ENCODE assay signal across 24 mouse cellular contexts in the genomic region with DNA sequence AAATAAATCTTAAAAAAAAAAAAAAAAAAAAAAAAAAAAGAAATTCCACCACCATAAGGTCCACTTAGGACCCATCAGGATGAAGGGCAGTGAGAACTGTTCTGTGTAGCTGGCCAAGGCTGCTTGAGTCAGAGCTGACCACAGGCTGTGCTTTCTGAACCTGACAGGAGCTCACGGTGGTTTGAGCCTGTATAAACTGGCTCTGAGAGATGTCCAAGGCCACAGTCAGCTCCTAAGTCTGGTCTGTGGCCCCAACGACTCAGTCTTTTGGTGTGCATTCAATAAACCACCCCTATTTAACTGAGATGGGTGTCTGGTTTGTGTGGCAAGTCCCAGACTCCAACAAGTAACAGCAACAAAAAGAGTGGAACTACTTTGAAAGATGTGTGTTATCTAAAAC. TPM values are rescaled to one million over a fixed set of nuclear protein-coding genes. Genes with fewer than 3 reads are reported as not detected.
DNase-seq lines count a peak whose midpoint lies in the region.
"Had no signal": no experiment of that assay in that cellular context is flagged by ENCODE, and none has a peak within 500 bp of the region (broad histone marks: within the 10 kb centered on the region; RNA-seq: fewer than 3 reads in every experiment).

No protein-coding gene starts in this region.

- peak; percentile 39 to 41 for DNase-seq in adrenal gland, postnatal 36 days
- no peak for DNase-seq in adrenal gland, postnatal 4 days (ENCODE audit: low spot score in 2 of 2)
- DNase-seq in 3T3-L1 (ENCODE audit: low read depth, low spot score) (peak; percentile 72), 416B (ENCODE audit: low read depth) (peak; percentile 72)
- peak; percentile 54 for DNase-seq in fibroblast of lung, adult 2 months (ENCODE audit: low read depth)
- no peak for DNase-seq in layer of hippocampus, postnatal 25 days (ENCODE audit: extremely low spot score in 1 of 2, low spot score in 1 of 2)
- DNase-seq: B cell, adult 2 months; cerebellum, adult 11-12 months; cerebellum, adult 8-10 months; cerebellum, postnatal 10 days; cerebellum, postnatal 36 days; embryo, embryonic 11 days; gastrocnemius, postnatal 10 days; gastrocnemius, postnatal 36 days; heart, postnatal 10 days; heart, postnatal 36 days; kidney, adult 18-20 months; kidney, adult 9 months had no signal

RNA-seq across cellular contexts. Expression of a gene that starts 2.6 kb away (rescaled TPM):
- 1 to 10 TPM; 2.8 to 5.9 TPM for total RNA-seq in adrenal gland, postnatal 36 days (2021)
- 10 to 100 TPM in 1 of 2 experiments, 1 to 10 TPM in 1; 8.2 to 12.5 TPM for total RNA-seq in adrenal gland, postnatal 4 days (2021)
- total RNA-seq in layer of hippocampus, postnatal 25 days (2021): 10 to 100 TPM; 78.7 to 95.6 TPM

RNA-seq across cellular contexts. Expression of a gene that starts 22.5 kb away (rescaled TPM):
- total RNA-seq in adrenal gland, postnatal 36 days (2021): not detected
- not detected for total RNA-seq in adrenal gland, postnatal 4 days (2021)
- not detected for total RNA-seq in layer of hippocampus, postnatal 25 days (2021)
- total RNA-seq: adrenal gland, adult 18-20 months; CH12.LX; gastrocnemius, adult 18-20 months; gastrocnemius, postnatal 10 days; gastrocnemius, postnatal 36 days; granulocyte monocyte progenitor cell, adult 5-6 weeks; heart, adult 8-10 months; heart, postnatal 10 days; heart, postnatal 36 days had no signal

RNA-seq across cellular contexts. Expression of a gene that starts 25.1 kb away (rescaled TPM):
- total RNA-seq in adrenal gland, postnatal 36 days (2021): 100 to 1,000 TPM; 112 to 150 TPM
- total RNA-seq in adrenal gland, postnatal 4 days (2021): 10 to 100 TPM; 89.3 to 93.9 TPM
- total RNA-seq in layer of hippocampus, postnatal 25 days (2021): 10 to 100 TPM; 53.6 to 59.6 TPM

RNA-seq across cellular contexts. Expression of a gene that starts 29.0 kb away (rescaled TPM):
- 10 to 100 TPM; 32.1 to 36.1 TPM for total RNA-seq in adrenal gland, postnatal 36 days (2021)
- total RNA-seq in adrenal gland, postnatal 4 days (2021): 10 to 100 TPM; 52.8 to 54.2 TPM
- total RNA-seq in layer of hippocampus, postnatal 25 days (2021): 100 to 1,000 TPM in 1 of 2 experiments, 10 to 100 TPM in 1; 94.4 to 109 TPM

RNA-seq across cellular contexts. Expression of a gene that starts 29.5 kb away (rescaled TPM):
- under 1 TPM in 1 of 2 experiments, not detected in 1; 0.26 TPM for total RNA-seq in adrenal gland, postnatal 36 days (2021)
- not detected for total RNA-seq in adrenal gland, postnatal 4 days (2021)
- total RNA-seq in layer of hippocampus, postnatal 25 days (2021): 1 to 10 TPM in 1 of 2 experiments, under 1 TPM in 1; 0.54 to 5.3 TPM
- total RNA-seq: hindbrain, postnatal 0 days had no signal

Comparison
In these comparisons a context has a peak if more than half of its experiments do, and no peak if none do; other contexts are left out.
1. DNase-seq: peak in adrenal gland, postnatal 36 days (2 of 2), 3T3-L1 (single experiment), 416B (single experiment) and fibroblast of lung, adult 2 months (single experiment); none in adrenal gland, postnatal 4 days (0 of 2) and layer of hippocampus, postnatal 25 days (0 of 2).
2. RNA of a gene that starts 2.6 kb away (total RNA-seq): 78.7 to 95.6 TPM in layer of hippocampus, postnatal 25 days; 8.2 to 12.5 TPM in adrenal gland, postnatal 4 days and 2.8 to 5.9 TPM in adrenal gland, postnatal 36 days; every median in the first group is over 4 times any median in the second.